Mouse (Mus musculus): ENCODE results near the gene Eef2. TPM values are rescaled to one million over a fixed set of nuclear protein-coding genes. Genes with fewer than 3 reads are reported as not detected.
"Not testable (repeated sequence)": the region's sequence is repeated elsewhere in the genome, so short reads cannot be mapped to it uniquely, and the experiment has no call there.

Gene Eef2
- polyA plus RNA-seq, 2 experiments, result 233 to 570 TPM

DNA sequence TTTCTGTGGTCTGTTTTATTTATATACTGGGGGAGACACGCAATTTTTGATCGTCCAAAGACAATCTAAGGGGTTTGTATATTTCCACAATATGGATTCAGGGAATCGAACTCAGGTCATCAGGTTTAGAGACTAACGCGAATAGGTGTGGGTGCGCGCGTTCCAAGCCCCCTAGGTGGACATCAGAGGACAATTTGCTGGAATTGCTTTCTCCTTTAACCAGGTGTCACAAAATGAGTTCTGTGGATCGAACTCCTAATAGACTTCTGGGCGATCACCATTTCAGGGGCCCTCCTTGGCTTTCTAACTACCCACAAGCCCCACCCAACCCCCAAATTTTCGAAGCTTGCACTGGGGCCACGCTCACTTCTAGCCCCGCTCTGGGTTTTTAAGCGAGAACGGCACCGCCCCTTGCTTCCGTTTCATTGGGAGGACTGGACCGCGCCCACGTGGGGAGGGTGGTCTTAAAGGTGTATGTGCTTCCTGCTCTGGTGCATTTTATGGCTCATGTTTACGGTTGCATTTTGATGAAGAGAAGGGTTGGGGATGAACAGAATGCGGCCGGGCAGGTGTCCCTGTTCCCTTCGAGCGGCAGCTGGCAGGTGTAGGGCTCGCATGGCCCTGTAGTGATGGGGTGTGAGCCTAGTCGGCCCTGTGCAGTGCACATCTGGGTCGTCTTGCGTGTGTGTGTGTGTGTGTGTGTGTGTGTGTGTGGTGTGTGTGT is 7.7 kb upstream of the Eef2 start:
- Histone ChIP-seq H3K27ac (peak overlapping the region; percentile 93), H3K4me2 (ENCODE audit: low read depth) (peak overlapping the region; percentile 99), H3K27me3 (ENCODE audit: control insufficient read depth, insufficient read depth, low read length) (no peaks in the 10 kb centered on the region), H3K9me3 (ENCODE audit: control insufficient read depth, low read length) (no peaks in the 10 kb centered on the region), H3K4me1 (replicated peaks; ENCODE audit: control insufficient read depth in 2 of 2, insufficient read depth in 2 of 2, low read length in 1 of 2) (peaks cover 6 to 18% of the 10 kb centered on the region in 2 experiments), H3K36me3 (replicated peaks; ENCODE audit: control insufficient read depth, insufficient read depth, low read depth) (no peaks in the 10 kb centered on the region; the same call in 1 of the 2 replicates), H3K9ac (replicated peaks) (peak overlapping the region; percentile 78), H3K4me3 (ENCODE audit: insufficient read depth in 1 of 2, low read depth in 2 of 2, low read length in 2 of 2) (peak overlapping the region; percentile 54 to 83)
- 1% methylated on average over 29 of the region's 29 CpGs for WGBS (ENCODE audit: insufficient replicate concordance)
- peak; percentile 81 to 84 (median 84) for DNase-seq (ENCODE audit: low read depth in 3 of 3, low spot score in 3 of 3)
- TF ChIP-seq CTCF (IDR thresholded peaks at IDR 0.05; ENCODE audit: low read depth) (no peak), EP300 (IDR thresholded peaks at IDR 0.05; ENCODE audit: low read depth) (no peak)
- ATAC-seq (ENCODE audit: insufficient read depth), result peak; percentile 63

DNA sequence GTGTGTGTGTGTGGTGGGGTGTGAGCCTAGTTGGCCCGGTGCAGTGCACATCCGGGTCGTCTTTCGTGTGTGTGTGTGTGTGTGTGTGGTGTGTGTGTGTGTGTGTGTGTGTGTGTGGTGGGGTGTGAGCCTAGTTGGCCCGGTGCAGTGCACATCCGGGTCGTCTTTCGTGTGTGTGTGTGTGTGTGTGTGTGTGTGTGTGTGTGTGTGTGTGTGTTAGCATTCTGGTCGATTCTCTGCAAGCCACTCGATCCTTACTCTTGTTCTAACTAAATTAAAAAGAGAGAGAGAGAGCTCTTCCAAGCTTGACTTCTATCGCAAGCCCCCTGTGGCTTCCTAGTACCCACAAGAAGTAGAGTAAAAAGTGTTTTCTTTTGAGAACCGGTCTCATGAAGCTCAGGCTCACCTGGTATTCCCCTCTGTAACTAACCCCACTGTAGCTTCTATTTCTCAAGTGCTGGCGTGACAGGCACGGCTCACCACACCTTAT is 7.0 kb upstream of the Eef2 start:
- Histone ChIP-seq H3K27ac (peak overlapping the region; percentile 41; the same call in 1 of the 2 replicates), H3K4me2 (ENCODE audit: low read depth) (peak overlapping the region; percentile 99), H3K4me1 (replicated peaks; ENCODE audit: control insufficient read depth in 2 of 2, insufficient read depth in 2 of 2, low read length in 1 of 2) (peaks cover 6 to 18% of the 10 kb centered on the region in 2 experiments)
- H3K4me3 ChIP-seq (ENCODE audit: insufficient read depth in 1 of 2, low read depth in 2 of 2, low read length in 2 of 2); H3K36me3 ChIP-seq (replicated peaks; ENCODE audit: control insufficient read depth, insufficient read depth, low read depth); H3K27me3 ChIP-seq (ENCODE audit: control insufficient read depth, insufficient read depth, low read length); H3K9ac ChIP-seq (replicated peaks); DNase-seq (ENCODE audit: low read depth in 3 of 3, low spot score in 3 of 3); ATAC-seq (ENCODE audit: insufficient read depth); H3K9me3 ChIP-seq (ENCODE audit: control insufficient read depth, low read length): not testable (repeated sequence)
- 11% methylated on average over 14 of the region's 14 CpGs for WGBS (ENCODE audit: insufficient replicate concordance)

DNA sequence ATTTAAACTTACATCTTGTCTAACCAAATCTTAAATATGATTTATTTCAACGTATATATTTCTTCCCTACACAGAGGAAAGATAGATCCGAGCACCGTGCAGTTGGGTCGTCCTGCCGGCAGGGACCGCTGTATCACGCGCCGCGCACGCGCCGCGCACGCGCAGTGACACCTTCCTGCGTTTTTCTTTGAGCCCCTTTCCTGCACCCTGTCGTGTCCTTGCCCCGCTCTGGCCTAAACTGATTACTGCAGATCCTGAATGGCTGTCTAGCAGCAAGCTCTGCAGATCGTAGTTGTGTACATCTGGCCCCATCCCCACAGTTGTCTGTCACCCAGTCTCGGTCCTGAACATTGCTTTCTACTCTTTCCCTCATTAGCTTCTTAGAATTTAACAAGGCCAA is 3.3 kb upstream of the Eef2 start:
- DNase-seq (ENCODE audit: low read depth in 3 of 3, low spot score in 3 of 3) (peak; percentile 63 to 66 (median 65)), ATAC-seq (ENCODE audit: insufficient read depth) (peak; percentile 14)
- Histone ChIP-seq H3K27me3 (ENCODE audit: control insufficient read depth, insufficient read depth, low read length) (no peaks in the 10 kb centered on the region), H3K4me2 (ENCODE audit: low read depth) (peak overlapping the region; percentile 60), H3K4me3 (ENCODE audit: insufficient read depth in 1 of 2, low read depth in 2 of 2, low read length in 2 of 2) (peak overlapping the region; percentile 17 to 25; a peak in 2 of 4 replicates), H3K9me3 (ENCODE audit: control insufficient read depth, low read length) (no peaks in the 10 kb centered on the region), H3K9ac (replicated peaks) (peak overlapping the region; percentile 38), H3K36me3 (replicated peaks; ENCODE audit: control insufficient read depth, insufficient read depth, low read depth) (peaks cover 11% of the 10 kb centered on the region), H3K4me1 (replicated peaks; ENCODE audit: control insufficient read depth in 2 of 2, insufficient read depth in 2 of 2, low read length in 1 of 2) (peaks cover 9 to 26% of the 10 kb centered on the region in 2 experiments), H3K27ac (peak overlapping the region; percentile 43)
- no peak for TF ChIP-seq EP300 (IDR thresholded peaks at IDR 0.05; ENCODE audit: low read depth)
- peak; percentile 96 for TF ChIP-seq CTCF (IDR thresholded peaks at IDR 0.05; ENCODE audit: low read depth)
- 6% methylated on average over 21 of the region's 21 CpGs for WGBS (ENCODE audit: insufficient replicate concordance)

DNA sequence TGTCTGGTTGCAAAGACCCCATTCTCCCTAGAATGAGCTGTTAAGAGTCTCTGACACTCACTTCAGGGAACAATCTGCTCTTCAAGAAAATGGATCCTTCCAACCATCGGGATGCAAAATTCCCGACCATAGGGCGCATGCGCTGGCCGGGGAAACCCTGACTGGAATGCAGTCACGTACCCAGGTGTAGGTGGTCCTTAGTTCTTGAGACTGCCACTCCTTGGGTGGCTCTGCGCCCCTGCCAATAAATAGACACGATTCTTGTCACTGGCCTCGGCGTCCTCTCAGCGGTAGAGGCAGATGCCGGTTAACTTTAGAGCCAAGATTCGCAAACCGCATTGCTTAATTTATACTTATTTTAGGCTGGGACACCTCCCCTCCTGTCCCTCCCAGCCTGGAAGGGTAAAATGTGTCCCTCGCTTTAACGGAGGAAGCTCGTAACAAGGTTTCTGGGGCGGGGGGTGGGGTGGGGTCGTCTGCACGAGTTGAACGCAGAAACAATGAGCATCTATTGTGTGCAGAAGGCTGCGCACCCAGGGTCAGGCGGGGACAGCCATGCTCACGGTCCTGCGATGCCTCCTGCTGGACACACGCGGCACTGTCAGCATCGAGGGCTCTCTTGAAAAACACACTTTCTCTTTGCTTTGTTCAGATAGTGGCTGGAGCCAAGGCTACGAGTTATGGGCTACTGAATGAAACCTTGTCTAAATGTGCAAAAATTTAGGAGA is 1.6 kb upstream of the Eef2 start:
- peaks cover 28% of the 10 kb centered on the region for H3K36me3 ChIP-seq (replicated peaks; ENCODE audit: control insufficient read depth, insufficient read depth, low read depth)
- peak overlapping the region; percentile 59 for H3K27ac ChIP-seq
- H3K4me2 ChIP-seq (ENCODE audit: low read depth), result peak overlapping the region; percentile 89
- H3K4me1 ChIP-seq (replicated peaks; ENCODE audit: control insufficient read depth in 2 of 2, insufficient read depth in 2 of 2, low read length in 1 of 2), result peaks cover 5 to 19% of the 10 kb centered on the region in 2 experiments
- H3K4me3 ChIP-seq (ENCODE audit: insufficient read depth in 1 of 2, low read depth in 2 of 2, low read length in 2 of 2), result peak overlapping the region in 1 of 2 experiments; percentile 34; a peak in 1 of 4 replicates
- TF ChIP-seq CTCF (IDR thresholded peaks at IDR 0.05; ENCODE audit: low read depth) (peak; percentile 99), EP300 (IDR thresholded peaks at IDR 0.05; ENCODE audit: low read depth) (no peak)
- H3K27me3 ChIP-seq (ENCODE audit: control insufficient read depth, insufficient read depth, low read length), result no peaks in the 10 kb centered on the region
- DNase-seq (ENCODE audit: low read depth in 3 of 3, low spot score in 3 of 3) (peak; percentile 67 to 73 (median 71)), ATAC-seq (ENCODE audit: insufficient read depth) (peak; percentile 27)
- H3K9me3 ChIP-seq (ENCODE audit: control insufficient read depth, low read length), result no peaks in the 10 kb centered on the region
- no peak overlapping the region; the same call in 1 of the 2 replicates for H3K9ac ChIP-seq (replicated peaks)
- WGBS (ENCODE audit: insufficient replicate concordance), result 11% methylated on average over 29 of the region's 29 CpGs

DNA sequence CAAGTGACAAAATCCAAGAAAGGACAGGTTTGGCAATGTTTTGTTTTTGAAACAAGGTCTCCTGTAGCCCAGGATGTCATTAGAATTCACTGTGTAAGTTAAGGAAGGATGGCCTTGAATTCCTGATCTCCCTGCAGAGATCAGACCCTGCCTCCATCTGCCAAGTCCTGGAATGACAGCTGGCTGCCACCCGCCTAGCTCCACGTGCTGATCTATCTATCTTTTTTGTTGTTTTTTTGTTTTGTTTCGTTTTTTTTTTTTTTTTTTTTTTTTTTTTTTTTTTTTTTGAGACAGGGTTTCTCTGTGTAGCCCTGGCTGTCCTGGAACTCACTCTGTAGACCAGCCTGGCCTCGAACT is 1.1 kb upstream of the Eef2 start:
- H3K9ac ChIP-seq (replicated peaks); H3K27me3 ChIP-seq (ENCODE audit: control insufficient read depth, insufficient read depth, low read length); DNase-seq (ENCODE audit: low read depth in 3 of 3, low spot score in 3 of 3); ATAC-seq (ENCODE audit: insufficient read depth); H3K9me3 ChIP-seq (ENCODE audit: control insufficient read depth, low read length): not testable (repeated sequence)
- H3K4me3 ChIP-seq (ENCODE audit: insufficient read depth in 1 of 2, low read depth in 2 of 2, low read length in 2 of 2), result peak overlapping the region in 1 of 2 experiments; percentile 34; a peak in 1 of 4 replicates
- 7% methylated on average over 4 of the region's 4 CpGs for WGBS (ENCODE audit: insufficient replicate concordance)
- peak overlapping the region; percentile 59 for H3K27ac ChIP-seq
- peaks cover 33% of the 10 kb centered on the region for H3K36me3 ChIP-seq (replicated peaks; ENCODE audit: control insufficient read depth, insufficient read depth, low read depth)
- peaks cover 5 to 19% of the 10 kb centered on the region in 2 experiments for H3K4me1 ChIP-seq (replicated peaks; ENCODE audit: control insufficient read depth in 2 of 2, insufficient read depth in 2 of 2, low read length in 1 of 2)
- H3K4me2 ChIP-seq (ENCODE audit: low read depth), result peak overlapping the region; percentile 89
